Mouse (Mus musculus) midbrain, embryonic 10.5 days (tissue): ENCODE results near the gene Tmem127. TPM values are rescaled to one million over a fixed set of nuclear protein-coding genes. Genes with fewer than 3 reads are reported as not detected.
"Not testable (repeated sequence)": the region's sequence is repeated elsewhere in the genome, so short reads cannot be mapped to it uniquely, and the experiment has no call there.

Experiments
- DNase-seq: peaks from one replicate; pipeline ENCODE4 v3.0.0-alpha.2; 2017; ENCODE audit warnings: low spot score
- H3K27ac ChIP-seq: fragments of 300-500 bp; sonication (generic); replicated peaks from 2 replicates; pipeline ENCODE4 v1.5.1; 2016; ENCODE audit warnings: mild to moderate bottlenecking
- H3K27me3 ChIP-seq: fragments of 300-500 bp; sonication (generic); 2 replicates; pipeline ENCODE4 v1.6.1; 2016; ENCODE audit warnings: low read depth, mild to moderate bottlenecking; ENCODE audit not compliant: poor library complexity, severe bottlenecking
- H3K36me3 ChIP-seq: fragments of 300-500 bp; sonication (generic); 2 replicates; pipeline ENCODE4 v1.6.1; 2016; ENCODE audit warnings: mild to moderate bottlenecking, moderate library complexity
- H3K4me1 ChIP-seq: fragments of 300-500 bp; sonication (generic); 2 replicates; pipeline ENCODE4 v1.6.1; 2016
- H3K4me3 ChIP-seq: fragments of 300-500 bp; sonication (generic); 2 replicates; pipeline ENCODE4 v1.5.1; 2016; ENCODE audit warnings: mild to moderate bottlenecking, moderate library complexity
- H3K9me3 ChIP-seq: fragments of 300-500 bp; sonication (generic); replicated peaks from 2 replicates; pipeline ENCODE4 v1.6.1; 2016; ENCODE audit warnings: mild to moderate bottlenecking
- WGBS: fragments of 180-500 bp; shearing (Covaris S2); methylation state at CpG from one replicate; pipeline ENCODE4 v1.1.7; 2016; 5-methylcytosine and 5-hydroxymethylcytosine counted together
- polyA plus RNA-seq: library from polyadenylated mRNA; unstranded; fragments of >200 nt; fragmentation: Nextera tagmentation; extraction: Ambion mirVana; gene quantifications from 2 replicates; pipeline ENCODE4 v1.2.1, GENCODE M21; 2016

Gene Tmem127
- polyA plus RNA-seq, 1 experiment from 2014 or later = 25.6 TPM

DNA sequence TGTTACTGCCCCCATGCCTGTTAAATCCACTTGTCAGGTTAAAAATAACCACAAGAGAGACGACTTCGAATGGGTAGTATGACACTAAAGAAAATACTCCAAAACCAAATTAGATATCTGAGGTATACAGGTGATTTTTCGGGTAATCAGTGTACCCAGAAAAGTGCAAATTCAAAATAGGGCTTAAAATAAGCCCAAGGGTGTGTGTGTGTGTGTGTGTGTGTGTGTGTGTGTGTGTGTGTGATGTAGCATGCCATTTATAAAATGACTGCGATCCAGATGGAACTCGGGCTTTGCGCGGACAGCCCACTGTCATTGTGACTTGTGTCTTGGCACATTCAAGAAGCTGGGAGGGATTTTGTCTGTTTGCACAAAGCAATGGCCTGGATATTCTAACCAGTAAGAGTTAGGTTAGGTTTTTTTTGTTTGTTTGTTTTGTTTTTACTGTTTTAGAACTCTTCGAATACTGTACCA is 23.4 kb downstream of the Tmem127 start:
- Histone ChIP-seq H3K27me3 (no peaks in the 10 kb centered on the region), H3K4me3 (peak overlapping the region; percentile 97), H3K36me3 (peaks cover 8% of the 10 kb centered on the region), H3K4me1 (peaks cover 21% of the 10 kb centered on the region), H3K9me3 (no peaks in the 10 kb centered on the region), H3K27ac (peak overlapping the region; percentile 97)
- 27% methylated on average over 8 of the region's 8 CpGs for WGBS
- peak; percentile 16 for DNase-seq

- not testable (repeated sequence) for DNase-seq, H3K9me3 ChIP-seq, H3K27ac ChIP-seq, H3K27me3 ChIP-seq, H3K36me3 ChIP-seq
- Histone ChIP-seq H3K4me3 (peak overlapping the region; percentile 97; the same call in 1 of the 2 replicates), H3K4me1 (peaks cover 21% of the 10 kb centered on the region)
- 89% methylated on average over 4 of the region's 4 CpGs for WGBS
Measured at GRCm38 (mm10) chr2:127272049-127272448, 24.3 kb downstream of the Tmem127 start.

DNA sequence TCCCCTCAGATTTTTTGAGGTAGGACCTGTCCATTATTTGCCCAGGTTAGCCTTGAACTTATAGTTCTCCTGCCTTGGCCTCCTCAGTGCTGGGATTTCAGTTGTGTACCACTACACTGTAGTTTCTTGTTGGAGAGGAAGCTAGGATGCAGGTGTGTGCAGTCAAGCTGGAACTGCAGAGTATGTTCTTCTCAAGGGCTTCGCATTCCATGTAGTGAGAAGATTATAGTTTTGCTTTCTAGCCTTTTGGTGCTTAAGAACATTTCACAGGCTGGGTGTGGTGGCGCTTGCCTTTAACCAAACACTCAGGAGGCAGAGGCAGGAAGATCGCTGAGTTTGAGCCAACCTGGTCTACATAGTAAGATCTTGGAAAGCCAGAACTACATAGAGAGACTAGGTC is 25.1 kb downstream of the Tmem127 start:
- H3K36me3 ChIP-seq = peaks cover 8% of the 10 kb centered on the region
- no peak for DNase-seq
- H3K27me3 ChIP-seq = no peaks in the 10 kb centered on the region
- WGBS = 97% methylated on average over 3 of the region's 3 CpGs
- H3K27ac ChIP-seq = no peak overlapping the region
- H3K4me1 ChIP-seq = peaks cover 21% of the 10 kb centered on the region
- H3K4me3 ChIP-seq = no peak overlapping the region
- no peaks in the 10 kb centered on the region for H3K9me3 ChIP-seq

- Histone ChIP-seq H3K4me3 (no peak overlapping the region), H3K27ac (no peak overlapping the region), H3K27me3 (no peaks in the 10 kb centered on the region), H3K9me3 (no peaks in the 10 kb centered on the region), H3K4me1 (peaks cover 19% of the 10 kb centered on the region), H3K36me3 (peaks cover 8% of the 10 kb centered on the region)
- 94% methylated on average over 2 of the region's 2 CpGs for WGBS
- no peak for DNase-seq
Measured at GRCm38 (mm10) chr2:127274590-127274989, 26.9 kb downstream of the Tmem127 start.

- Histone ChIP-seq H3K9me3 (no peaks in the 10 kb centered on the region), H3K4me3 (no peak overlapping the region), H3K36me3 (peaks cover 8% of the 10 kb centered on the region), H3K4me1 (peaks cover 16% of the 10 kb centered on the region), H3K27ac (no peak overlapping the region), H3K27me3 (no peaks in the 10 kb centered on the region)
- WGBS = 87% methylated on average over 5 of the region's 5 CpGs
- no peak for DNase-seq
Measured at GRCm38 (mm10) chr2:127275551-127276320, 28.0 kb downstream of the Tmem127 start.

GRCm38 (mm10) chr2:127278162-127278561 is 30.5 kb downstream of the Tmem127 start:
- no peak for DNase-seq
- Histone ChIP-seq H3K4me1 (peaks cover 7% of the 10 kb centered on the region), H3K9me3 (no peaks in the 10 kb centered on the region), H3K27ac (no peak overlapping the region), H3K36me3 (no peaks in the 10 kb centered on the region), H3K27me3 (no peaks in the 10 kb centered on the region), H3K4me3 (no peak overlapping the region)

DNA sequence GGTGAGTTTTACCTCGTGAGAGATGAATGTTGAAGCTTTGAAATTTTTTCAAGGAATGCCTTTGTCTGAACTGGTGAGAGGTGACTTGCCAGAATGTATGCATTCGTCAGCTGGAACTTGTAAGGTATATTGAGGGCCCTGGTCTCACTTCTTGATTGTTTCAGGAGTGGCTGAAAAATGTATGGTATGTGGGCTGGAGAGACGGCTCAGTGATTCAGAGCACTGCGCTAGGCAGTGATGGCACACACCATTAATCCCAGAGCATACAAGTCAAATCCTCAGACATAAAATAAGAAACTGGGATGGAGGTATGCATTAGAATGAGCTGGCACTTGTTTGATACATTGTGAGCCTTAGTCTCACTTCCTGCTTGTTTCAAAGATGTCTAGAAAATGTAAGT is 44.5 kb downstream of the Tmem127 start:
- H3K4me1 ChIP-seq = no peaks in the 10 kb centered on the region
- peaks cover 84% of the 10 kb centered on the region for H3K36me3 ChIP-seq
- no peak overlapping the region for H3K4me3 ChIP-seq
- H3K27ac ChIP-seq = no peak overlapping the region
- H3K9me3 ChIP-seq = no peaks in the 10 kb centered on the region
- no peak for DNase-seq
- no peaks in the 10 kb centered on the region for H3K27me3 ChIP-seq
- 85% methylated on average over 4 of the region's 4 CpGs for WGBS

- Histone ChIP-seq H3K4me1 (no peaks in the 10 kb centered on the region), H3K9me3 (no peaks in the 10 kb centered on the region), H3K4me3 (no peak overlapping the region), H3K36me3 (peaks cover 98% of the 10 kb centered on the region), H3K27me3 (no peaks in the 10 kb centered on the region), H3K27ac (no peak overlapping the region)
- no peak for DNase-seq
- WGBS = 92% methylated on average over 7 of the region's 7 CpGs
Measured at GRCm38 (mm10) chr2:127297001-127297805, 49.5 kb downstream of the Tmem127 start.

DNA sequence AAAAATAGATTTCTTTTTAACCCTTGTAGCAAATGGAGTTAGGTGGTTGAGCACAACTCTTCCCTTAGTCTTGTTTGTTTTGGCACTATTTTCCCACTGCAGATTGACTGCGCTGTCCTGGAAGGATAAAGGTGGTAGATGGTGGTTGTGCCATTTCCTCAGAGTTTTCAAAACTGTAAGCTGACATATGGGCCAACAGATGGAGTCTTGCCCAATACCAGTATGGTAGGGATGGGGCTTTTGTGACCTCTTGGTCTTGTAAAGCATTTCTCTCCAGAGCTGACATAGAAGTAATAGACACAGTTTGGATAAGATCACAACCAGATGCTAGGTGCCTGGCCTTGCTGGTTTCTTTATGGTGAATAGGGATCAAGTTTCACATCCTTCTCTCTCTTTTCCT is 50.3 kb downstream of the Tmem127 start:
- no peaks in the 10 kb centered on the region for H3K27me3 ChIP-seq
- H3K4me3 ChIP-seq = no peak overlapping the region
- peaks cover 90% of the 10 kb centered on the region for H3K36me3 ChIP-seq
- 97% methylated on average over 1 of the region's 1 CpGs for WGBS
- no peaks in the 10 kb centered on the region for H3K9me3 ChIP-seq
- no peak for DNase-seq
- no peak overlapping the region for H3K27ac ChIP-seq
- H3K4me1 ChIP-seq = no peaks in the 10 kb centered on the region

DNA sequence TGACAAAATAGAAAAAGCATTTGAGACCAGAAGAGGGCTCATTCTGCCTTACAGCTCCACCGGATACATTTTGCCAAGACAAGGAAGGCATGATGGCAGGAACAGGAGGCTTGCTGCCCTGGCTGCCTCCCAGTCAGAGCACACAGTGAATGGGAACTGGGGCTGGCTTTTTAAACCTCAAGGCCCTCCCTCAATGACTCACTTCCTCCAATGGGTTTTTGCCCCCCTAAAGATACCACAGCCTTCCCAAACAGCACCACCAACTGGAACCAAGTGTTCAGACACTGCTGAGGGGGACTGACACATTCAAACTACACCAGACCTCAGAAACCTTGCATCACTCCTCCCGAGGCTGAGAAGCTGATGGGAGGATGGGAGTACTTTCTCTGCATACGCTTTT is 53.0 kb downstream of the Tmem127 start:
- Histone ChIP-seq H3K4me1 (no peaks in the 10 kb centered on the region), H3K27ac (no peak overlapping the region), H3K9me3 (no peaks in the 10 kb centered on the region), H3K36me3 (peaks cover 63% of the 10 kb centered on the region), H3K27me3 (no peaks in the 10 kb centered on the region), H3K4me3 (no peak overlapping the region)
- 80% methylated on average over 3 of the region's 3 CpGs for WGBS
- no peak for DNase-seq

GRCm38 (mm10) chr2:127301883-127302282 is 54.2 kb downstream of the Tmem127 start:
- no peak for DNase-seq
- Histone ChIP-seq H3K36me3 (peaks cover 52% of the 10 kb centered on the region), H3K27ac (no peak overlapping the region), H3K4me1 (no peaks in the 10 kb centered on the region), H3K4me3 (no peak overlapping the region), H3K27me3 (no peaks in the 10 kb centered on the region), H3K9me3 (no peaks in the 10 kb centered on the region)
- WGBS = 95% methylated on average over 3 of the region's 3 CpGs

GRCm38 (mm10) chr2:127304192-127304591 is 56.5 kb downstream of the Tmem127 start:
- H3K36me3 ChIP-seq = peaks cover 28% of the 10 kb centered on the region
- not testable (repeated sequence) for H3K9me3 ChIP-seq, H3K4me1 ChIP-seq, H3K27ac ChIP-seq, DNase-seq, H3K4me3 ChIP-seq, H3K27me3 ChIP-seq
- WGBS = 95% methylated on average over 4 of the region's 4 CpGs

- 84% methylated on average over 3 of the region's 3 CpGs for WGBS
Measured at GRCm38 (mm10) chr2:127304609-127305210, 57.0 kb downstream of the Tmem127 start.

More at GRCm38 (mm10) chr2:127304609-127305210, 57.0 kb downstream of the Tmem127 start:
- H3K36me3 ChIP-seq = peaks cover 23% of the 10 kb centered on the region
- no peaks in the 10 kb centered on the region for H3K4me1 ChIP-seq
- no peaks in the 10 kb centered on the region for H3K27me3 ChIP-seq
- H3K9me3 ChIP-seq = no peaks in the 10 kb centered on the region
- no peak overlapping the region for H3K27ac ChIP-seq
- no peak for DNase-seq
- H3K4me3 ChIP-seq = no peak overlapping the region
